Mouse (Mus musculus): ENCODE results near the gene Elovl7. TPM values are rescaled to one million over a fixed set of nuclear protein-coding genes. Genes with fewer than 3 reads are reported as not detected.

The Elovl7 gene
- polyA plus RNA-seq, 1 experiment from 2014 or later, result 0.46 TPM

GRCm38 (mm10) chr13:108303841-108304240, 89.6 kb downstream of the Elovl7 start:
- no peak for DNase-seq (ENCODE audit: low spot score, missing footprints)
- Histone ChIP-seq H3K9me3 (ENCODE audit: control insufficient read depth, low read length) (no peaks in the 10 kb centered on the region), H3K4me2 (no peak overlapping the region), H3K36me3 (ENCODE audit: control insufficient read depth, insufficient read depth, low read length) (no peaks in the 10 kb centered on the region), H3K4me1 (ENCODE audit: control insufficient read depth, insufficient read depth, low read length) (peaks cover 5% of the 10 kb centered on the region; the same call in 1 of the 2 replicates), H3K9ac (ENCODE audit: low read length) (no peak overlapping the region), H3K27ac (ENCODE audit: low read depth, low read length) (no peak overlapping the region), H3K4me3 (ENCODE audit: low read depth, low read length) (no peak overlapping the region), H3K27me3 (ENCODE audit: control insufficient read depth, insufficient read depth, low read length) (no peaks in the 10 kb centered on the region)
- ATAC-seq (ENCODE audit: low FRiP score), result no peak
- 82% methylated on average over 1 of the region's 1 CpGs for WGBS

GRCm38 (mm10) chr13:108304680-108305079, 90.5 kb downstream of the Elovl7 start:
- WGBS, result 68% methylated on average over 1 of the region's 2 CpGs

GRCm38 (mm10) chr13:108315702-108316486, 101.7 kb downstream of the Elovl7 start, which contains the start of gene Depdc1b:
TSS of gene Depdc1b (plus strand) at chr13:108316332.
- H3K9me3 ChIP-seq (ENCODE audit: control insufficient read depth, low read length), result no peaks in the 10 kb centered on the region
- H3K9ac ChIP-seq (ENCODE audit: low read length), result peak within 1 kb of the TSS; percentile 74
- peak within 1 kb of the TSS; percentile 85 for H3K4me3 ChIP-seq (ENCODE audit: low read depth, low read length)
- 1% methylated on average over 48 of the region's 48 CpGs for WGBS
- no peaks in the 10 kb centered on the region for H3K36me3 ChIP-seq (ENCODE audit: control insufficient read depth, insufficient read depth, low read length)
- H3K4me2 ChIP-seq, result peak within 1 kb of the TSS; percentile 65
- 0 out of 2 replicates have a peak within 1 kb of the TSS, but pooled peaks have one; percentile 27 for H3K27ac ChIP-seq (ENCODE audit: low read depth, low read length)
- peak; percentile 99 for ATAC-seq (ENCODE audit: low FRiP score)
- H3K27me3 ChIP-seq (ENCODE audit: control insufficient read depth, insufficient read depth, low read length), result no peaks in the 10 kb centered on the region
- peak; percentile 97 for DNase-seq (ENCODE audit: low spot score, missing footprints)
- peaks cover 5% of the 10 kb centered on the region; the same call in 1 of the 2 replicates for H3K4me1 ChIP-seq (ENCODE audit: control insufficient read depth, insufficient read depth, low read length)

More at GRCm38 (mm10) chr13:108304680-108305079, 90.5 kb downstream of the Elovl7 start:
- no peak overlapping the region for H3K9ac ChIP-seq (ENCODE audit: low read length)
- H3K27ac ChIP-seq (ENCODE audit: low read depth, low read length), result no peak overlapping the region
- H3K4me3 ChIP-seq (ENCODE audit: low read depth, low read length), result no peak overlapping the region
- ATAC-seq (ENCODE audit: low FRiP score) (no peak), DNase-seq (ENCODE audit: low spot score, missing footprints) (no peak)
- no peak overlapping the region for H3K4me2 ChIP-seq
- H3K9me3 ChIP-seq (ENCODE audit: control insufficient read depth, low read length), result no peaks in the 10 kb centered on the region
- H3K27me3 ChIP-seq (ENCODE audit: control insufficient read depth, insufficient read depth, low read length), result no peaks in the 10 kb centered on the region
- H3K4me1 ChIP-seq (ENCODE audit: control insufficient read depth, insufficient read depth, low read length), result peaks cover 5% of the 10 kb centered on the region; the same call in 1 of the 2 replicates
- no peaks in the 10 kb centered on the region for H3K36me3 ChIP-seq (ENCODE audit: control insufficient read depth, insufficient read depth, low read length)

- peak overlapping the region; percentile 85 for H3K4me3 ChIP-seq (ENCODE audit: low read depth, low read length)
- ATAC-seq (ENCODE audit: low FRiP score) (peak; percentile 79), DNase-seq (ENCODE audit: low spot score, missing footprints) (peak; percentile 95)
- 0 out of 2 replicates have a peak overlapping the region, but pooled peaks have one; percentile 27 for H3K27ac ChIP-seq (ENCODE audit: low read depth, low read length)
- H3K36me3 ChIP-seq (ENCODE audit: control insufficient read depth, insufficient read depth, low read length), result no peaks in the 10 kb centered on the region
- H3K9me3 ChIP-seq (ENCODE audit: control insufficient read depth, low read length), result no peaks in the 10 kb centered on the region
- peak overlapping the region; percentile 74 for H3K9ac ChIP-seq (ENCODE audit: low read length)
- H3K4me2 ChIP-seq, result peak overlapping the region; percentile 65
- no peaks in the 10 kb centered on the region for H3K27me3 ChIP-seq (ENCODE audit: control insufficient read depth, insufficient read depth, low read length)
- WGBS, result under 1% methylated on average over 32 of the region's 32 CpGs
- H3K4me1 ChIP-seq (ENCODE audit: control insufficient read depth, insufficient read depth, low read length), result peaks cover 5% of the 10 kb centered on the region; the same call in 1 of the 2 replicates
These were observed 102.3 kb downstream of the Elovl7 start for GRCm38 (mm10) chr13:108316487-108316903.

- WGBS, result 93% methylated on average over 2 of the region's 2 CpGs
- Histone ChIP-seq H3K4me2 (peak overlapping the region; percentile 65), H3K4me1 (ENCODE audit: control insufficient read depth, insufficient read depth, low read length) (peaks cover 5% of the 10 kb centered on the region; the same call in 1 of the 2 replicates), H3K9me3 (ENCODE audit: control insufficient read depth, low read length) (no peaks in the 10 kb centered on the region), H3K27ac (ENCODE audit: low read depth, low read length) (no peak overlapping the region), H3K27me3 (ENCODE audit: control insufficient read depth, insufficient read depth, low read length) (no peaks in the 10 kb centered on the region), H3K9ac (ENCODE audit: low read length) (no peak overlapping the region; the same call in 1 of the 2 replicates), H3K36me3 (ENCODE audit: control insufficient read depth, insufficient read depth, low read length) (no peaks in the 10 kb centered on the region), H3K4me3 (ENCODE audit: low read depth, low read length) (no peak overlapping the region)
- no peak for ATAC-seq (ENCODE audit: low FRiP score)
- DNase-seq (ENCODE audit: low spot score, missing footprints), result no peak
These were observed 103.2 kb downstream of the Elovl7 start for GRCm38 (mm10) chr13:108317414-108317813.

GRCm38 (mm10) chr13:108319028-108319427, 104.8 kb downstream of the Elovl7 start:
- WGBS, result 93% methylated on average over 8 of the region's 8 CpGs
- no peak overlapping the region for H3K27ac ChIP-seq (ENCODE audit: low read depth, low read length)
- H3K4me1 ChIP-seq (ENCODE audit: control insufficient read depth, insufficient read depth, low read length), result peaks cover 5% of the 10 kb centered on the region; the same call in 1 of the 2 replicates
- DNase-seq (ENCODE audit: low spot score, missing footprints), result no peak
- H3K36me3 ChIP-seq (ENCODE audit: control insufficient read depth, insufficient read depth, low read length), result no peaks in the 10 kb centered on the region
- no peak overlapping the region for H3K9ac ChIP-seq (ENCODE audit: low read length)
- H3K4me2 ChIP-seq, result no peak overlapping the region
- no peak for ATAC-seq (ENCODE audit: low FRiP score)
- H3K4me3 ChIP-seq (ENCODE audit: low read depth, low read length), result no peak overlapping the region
- no peaks in the 10 kb centered on the region for H3K27me3 ChIP-seq (ENCODE audit: control insufficient read depth, insufficient read depth, low read length)
- H3K9me3 ChIP-seq (ENCODE audit: control insufficient read depth, low read length), result no peaks in the 10 kb centered on the region

GRCm38 (mm10) chr13:108320216-108320615, 106.0 kb downstream of the Elovl7 start:
- no peak overlapping the region for H3K9ac ChIP-seq (ENCODE audit: low read length)
- no peak for DNase-seq (ENCODE audit: low spot score, missing footprints)
- H3K27me3 ChIP-seq (ENCODE audit: control insufficient read depth, insufficient read depth, low read length), result no peaks in the 10 kb centered on the region
- no peak overlapping the region for H3K27ac ChIP-seq (ENCODE audit: low read depth, low read length)
- ATAC-seq (ENCODE audit: low FRiP score), result no peak
- 92% methylated on average over 8 of the region's 8 CpGs for WGBS
- peaks cover 5% of the 10 kb centered on the region; the same call in 1 of the 2 replicates for H3K4me1 ChIP-seq (ENCODE audit: control insufficient read depth, insufficient read depth, low read length)
- no peak overlapping the region for H3K4me2 ChIP-seq
- peaks cover 2% of the 10 kb centered on the region; the same call in 1 of the 2 replicates for H3K36me3 ChIP-seq (ENCODE audit: control insufficient read depth, insufficient read depth, low read length)
- H3K4me3 ChIP-seq (ENCODE audit: low read depth, low read length), result no peak overlapping the region
- H3K9me3 ChIP-seq (ENCODE audit: control insufficient read depth, low read length), result no peaks in the 10 kb centered on the region

- ATAC-seq (ENCODE audit: low FRiP score) (no peak), DNase-seq (ENCODE audit: low spot score, missing footprints) (no peak)
- WGBS, result 91% methylated on average over 2 of the region's 2 CpGs
- Histone ChIP-seq H3K27me3 (ENCODE audit: control insufficient read depth, insufficient read depth, low read length) (no peaks in the 10 kb centered on the region), H3K9ac (ENCODE audit: low read length) (no peak overlapping the region), H3K9me3 (ENCODE audit: control insufficient read depth, low read length) (no peaks in the 10 kb centered on the region), H3K4me2 (no peak overlapping the region), H3K4me3 (ENCODE audit: low read depth, low read length) (no peak overlapping the region), H3K36me3 (ENCODE audit: control insufficient read depth, insufficient read depth, low read length) (peaks cover 2% of the 10 kb centered on the region; the same call in 1 of the 2 replicates), H3K4me1 (ENCODE audit: control insufficient read depth, insufficient read depth, low read length) (no peaks in the 10 kb centered on the region), H3K27ac (ENCODE audit: low read depth, low read length) (no peak overlapping the region)
These were observed 108.3 kb downstream of the Elovl7 start for GRCm38 (mm10) chr13:108322466-108322865.

GRCm38 (mm10) chr13:108323317-108323716, 109.1 kb downstream of the Elovl7 start:
- no peak overlapping the region for H3K27ac ChIP-seq (ENCODE audit: low read depth, low read length)
- no peak overlapping the region for H3K4me2 ChIP-seq
- no peak overlapping the region for H3K9ac ChIP-seq (ENCODE audit: low read length)
- ATAC-seq (ENCODE audit: low FRiP score), result no peak
- DNase-seq (ENCODE audit: low spot score, missing footprints), result no peak
- peaks cover 2% of the 10 kb centered on the region; the same call in 1 of the 2 replicates for H3K36me3 ChIP-seq (ENCODE audit: control insufficient read depth, insufficient read depth, low read length)
- H3K4me1 ChIP-seq (ENCODE audit: control insufficient read depth, insufficient read depth, low read length), result no peaks in the 10 kb centered on the region
- H3K27me3 ChIP-seq (ENCODE audit: control insufficient read depth, insufficient read depth, low read length), result no peaks in the 10 kb centered on the region
- WGBS, result 92% methylated on average over 2 of the region's 2 CpGs
- no peaks in the 10 kb centered on the region for H3K9me3 ChIP-seq (ENCODE audit: control insufficient read depth, low read length)
- H3K4me3 ChIP-seq (ENCODE audit: low read depth, low read length), result no peak overlapping the region

All from midbrain, embryonic 11.5 days (tissue).